Mouse (Mus musculus) cerebellum, adult 9-10 months (tissue): ENCODE results near the gene Shkbp1.

Source experiments
- DNase-seq: peaks from one replicate; pipeline ENCODE4 v3.0.0; 2022

Shkbp1 gene

GRCm38 (mm10) chr7:27364379-27364778, 8.6 kb upstream of the Shkbp1 start:
- no peak for DNase-seq

DNA sequence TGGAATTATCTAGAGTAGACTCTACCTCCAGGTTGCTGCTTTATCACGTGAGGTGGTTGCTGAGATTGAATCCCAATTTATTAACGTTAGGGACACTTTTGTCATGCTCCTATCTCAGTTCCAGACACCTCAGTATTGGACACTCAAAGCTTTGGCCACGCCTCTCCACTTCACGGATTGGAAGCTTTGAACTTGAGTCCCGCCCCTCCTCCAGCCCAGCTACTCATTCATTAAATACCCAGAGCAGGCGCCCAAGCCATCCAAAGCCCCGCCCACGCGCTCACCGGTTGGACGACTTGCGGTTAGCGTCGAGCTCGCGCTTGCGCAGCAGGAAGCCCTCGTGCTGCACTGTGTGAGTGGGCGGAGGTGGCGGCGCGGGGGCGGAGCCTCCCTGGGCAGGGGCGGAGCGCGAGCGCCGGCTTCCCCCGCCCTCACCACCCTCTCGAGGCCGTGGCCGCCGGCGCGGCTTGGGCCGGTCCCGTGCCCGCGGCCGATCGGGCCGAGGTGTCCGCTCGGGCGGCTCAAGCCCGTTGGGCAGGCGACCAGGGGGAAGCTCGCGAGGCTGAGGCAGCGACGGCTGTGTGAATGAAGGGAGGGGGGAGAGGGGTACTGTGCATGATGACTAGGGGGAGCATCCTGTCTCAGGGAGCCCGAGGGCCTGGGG, 5.6 kb upstream of the Shkbp1 start:
- DNase-seq = peak; percentile 98

DNA sequence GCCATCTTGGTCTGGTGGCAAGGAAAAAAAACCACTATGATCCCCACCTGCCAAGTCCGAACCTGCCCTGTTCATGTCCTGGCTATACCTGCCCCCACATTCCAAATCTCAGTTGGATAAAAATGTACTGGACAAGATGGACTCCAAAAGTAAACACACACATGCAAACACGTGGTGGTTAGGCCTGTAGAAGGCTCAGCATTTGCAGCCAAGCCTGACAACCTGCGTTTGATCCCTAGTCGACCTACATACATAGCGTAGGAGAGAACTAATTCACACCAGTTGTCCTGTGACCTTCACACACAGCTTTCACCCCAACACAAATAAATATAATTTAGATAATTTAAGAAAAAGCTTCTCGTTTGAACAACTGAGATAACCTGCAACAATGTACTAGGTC, 4.9 kb upstream of the Shkbp1 start:
- DNase-seq = peak; percentile 41

- no peak for DNase-seq
These were observed 4.0 kb upstream of the Shkbp1 start for GRCm38 (mm10) chr7:27359706-27360358.

DNA sequence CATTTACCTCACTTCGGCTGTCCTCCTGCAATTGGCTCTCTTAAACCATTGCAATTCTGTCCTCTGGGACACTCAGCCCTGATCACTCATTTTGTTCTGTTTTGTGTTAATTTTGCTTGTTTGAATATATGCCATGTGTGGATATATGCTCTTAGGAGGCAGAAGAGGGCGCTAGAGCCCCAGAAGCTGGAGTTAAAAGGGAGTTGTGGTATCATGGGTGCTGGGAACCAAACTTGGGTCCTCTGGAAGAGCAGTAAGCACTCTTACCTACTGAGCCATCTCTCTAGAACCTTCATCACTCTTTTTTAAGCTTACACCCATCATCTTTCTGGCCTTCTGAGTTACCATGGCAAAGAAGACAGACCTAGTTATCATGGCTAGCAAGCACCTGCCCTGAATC, 3.3 kb upstream of the Shkbp1 start:
- no peak for DNase-seq

DNA sequence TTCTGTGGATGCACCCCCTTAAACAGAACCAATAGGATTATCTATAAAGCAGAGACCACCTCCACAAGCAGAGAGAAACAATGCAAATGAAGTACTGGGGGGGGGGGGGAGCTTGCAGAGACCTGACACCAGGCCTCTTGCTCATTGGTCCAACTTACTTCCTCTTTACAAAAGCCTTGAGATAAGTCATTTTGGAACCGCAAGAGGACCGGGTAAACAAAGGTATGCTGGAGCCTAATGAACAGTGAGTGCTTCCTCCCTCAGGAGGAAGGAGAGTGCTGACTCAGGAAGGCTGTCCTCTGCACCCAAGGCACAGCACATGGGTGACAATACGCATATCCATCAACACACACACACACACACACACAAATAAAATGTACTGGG, 1.8 kb upstream of the Shkbp1 start:
- DNase-seq = no peak

DNA sequence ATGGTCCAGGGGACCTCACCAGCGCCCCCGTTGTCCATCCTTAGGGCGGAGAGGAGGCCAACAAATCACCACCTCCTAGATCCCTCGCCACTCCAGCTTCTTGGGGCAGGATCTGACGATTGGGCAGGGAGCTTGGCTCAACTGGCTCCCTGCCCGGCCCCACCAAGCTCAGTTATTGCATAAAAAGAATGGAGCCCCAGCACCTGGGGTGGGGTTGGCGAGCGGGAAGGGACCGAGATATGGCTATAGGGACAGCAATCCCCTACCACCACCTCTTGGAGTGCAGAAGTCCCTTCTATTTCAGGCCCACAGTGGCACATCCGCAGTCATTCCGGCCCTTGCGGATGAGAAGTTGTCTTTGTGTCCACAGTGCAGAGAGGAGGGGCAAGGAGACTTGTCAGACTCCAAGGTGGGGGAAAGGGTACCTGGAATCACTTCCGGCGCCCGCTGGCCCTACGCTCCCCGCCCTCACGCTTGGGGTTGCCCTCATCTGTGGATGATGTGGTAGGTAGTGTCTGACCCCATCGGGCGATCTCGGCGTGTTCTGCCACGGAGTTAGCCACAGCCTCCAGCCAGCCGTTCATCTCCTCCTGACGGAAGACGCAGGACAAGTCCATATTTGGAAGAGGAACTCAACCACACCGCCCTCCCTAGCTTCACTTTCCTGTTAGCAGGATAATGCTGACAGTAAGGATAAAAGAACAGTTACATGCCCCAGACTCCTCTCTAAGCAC, 1.2 kb upstream of the Shkbp1 start, which contains the start of gene Gm20479:
Gene Gm20479 (minus strand): TSS at position 559 of the 734 bp plus-strand sequence.
- no peak for DNase-seq

GRCm38 (mm10) chr7:27356248-27356647, 429 bp upstream of the Shkbp1 start:
- peak; percentile 75 for DNase-seq

- DNase-seq = no peak
These were observed 558 bp downstream of the Shkbp1 start for GRCm38 (mm10) chr7:27355261-27355660.

- DNase-seq = no peak
These were observed 1.0 kb downstream of the Shkbp1 start for GRCm38 (mm10) chr7:27354783-27355182.

DNA sequence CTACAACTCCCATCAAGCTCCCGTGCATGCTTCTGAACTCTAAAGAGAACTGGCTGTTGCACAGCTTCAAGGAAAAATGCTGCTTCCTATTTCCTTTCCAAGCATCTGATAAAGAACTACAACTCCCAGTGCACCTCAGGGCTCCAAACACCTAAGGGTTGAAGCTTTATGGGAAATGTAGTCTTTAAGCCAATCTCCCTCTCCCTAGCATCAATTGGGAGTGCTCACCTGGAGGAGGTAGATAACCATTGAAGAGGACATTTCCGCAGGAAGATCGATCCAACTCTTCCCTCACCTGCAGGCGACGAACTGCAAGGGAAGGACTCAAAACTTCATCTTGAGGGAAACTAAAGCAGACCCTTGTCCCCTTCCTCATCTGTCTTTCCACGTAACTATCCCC, 1.7 kb downstream of the Shkbp1 start:
- peak; percentile 81 for DNase-seq

DNA sequence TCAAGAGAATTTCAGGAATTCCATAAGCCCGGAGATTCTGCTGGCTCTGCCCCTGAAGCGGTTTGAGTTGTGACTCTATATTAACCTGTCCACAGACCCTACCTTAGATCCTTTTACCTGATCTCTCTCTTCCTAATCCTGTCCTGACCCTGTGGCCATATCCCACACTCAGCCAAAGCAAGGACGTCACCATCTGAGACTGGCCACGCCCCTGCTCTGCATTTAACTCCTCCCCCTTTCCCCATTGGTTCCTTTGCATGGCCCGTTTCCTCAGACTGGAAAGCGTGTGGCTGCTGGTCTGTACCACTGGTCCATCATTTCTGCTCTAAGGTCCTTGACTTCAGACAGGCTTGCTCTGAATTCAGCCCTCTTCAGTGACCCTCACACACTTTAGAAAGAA, 10.4 kb downstream of the Shkbp1 start:
- DNase-seq = no peak

GRCm38 (mm10) chr7:27342595-27342994, 13.2 kb downstream of the Shkbp1 start:
- no peak for DNase-seq

DNA sequence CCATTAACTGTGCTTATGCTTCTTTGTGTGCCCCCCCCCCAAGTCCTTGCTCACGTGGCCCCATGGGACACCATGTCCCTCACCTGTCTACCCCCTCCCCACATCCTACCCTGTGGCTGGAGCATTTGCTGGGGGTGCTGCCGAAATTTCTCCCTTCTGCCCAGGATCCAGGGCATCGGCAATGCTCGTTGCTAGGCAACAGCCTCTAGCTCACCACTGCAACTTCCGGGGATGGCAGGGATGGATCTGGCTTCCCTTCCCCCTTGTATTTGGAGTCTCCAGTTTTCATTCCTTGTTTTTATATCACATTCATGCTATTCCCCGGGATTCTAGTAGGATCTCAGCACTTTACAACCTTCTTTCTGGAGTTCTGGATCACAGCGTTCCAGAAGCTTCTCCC, 16.3 kb downstream of the Shkbp1 start:
- no peak for DNase-seq

GRCm38 (mm10) chr7:27339114-27339513, 16.7 kb downstream of the Shkbp1 start:
- DNase-seq = no peak

DNA sequence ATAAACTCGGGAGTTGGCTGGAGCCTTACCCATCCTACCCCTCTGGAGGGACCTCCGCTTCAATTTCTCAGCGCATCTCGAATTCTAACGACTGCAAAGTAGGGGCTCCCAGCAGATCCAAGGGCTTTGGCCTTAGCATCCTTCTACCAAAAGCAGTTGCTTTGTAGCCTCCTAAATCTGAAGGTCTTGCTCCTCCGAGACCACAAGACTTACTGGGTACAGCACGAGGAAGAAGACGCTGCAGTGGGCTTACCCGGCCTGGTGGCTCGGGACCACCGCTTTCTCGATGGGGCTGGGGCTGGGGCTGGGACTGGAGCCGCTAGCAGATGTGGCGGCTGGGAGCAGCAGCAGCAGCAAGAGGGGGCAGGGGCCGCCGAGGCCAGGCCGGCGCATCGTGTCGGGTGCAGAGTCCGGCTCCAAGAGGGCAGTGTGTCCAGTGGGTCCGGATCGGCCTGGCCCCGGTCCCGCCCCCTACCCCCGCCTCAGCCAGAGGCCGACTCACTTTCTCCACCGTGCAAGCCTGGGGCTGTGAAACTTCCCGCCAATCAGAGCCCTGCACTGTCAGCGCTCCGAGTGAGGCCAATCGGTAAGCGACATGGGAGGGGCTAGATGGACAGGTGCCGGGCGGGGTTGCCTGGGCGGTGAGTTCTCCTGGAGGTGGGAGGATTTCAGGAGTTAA, 18.5 kb downstream of the Shkbp1 start, which contains the start of gene Ltbp4:
Gene Ltbp4 (minus strand): TSS at position 518 of the 679 bp plus-strand sequence.
- DNase-seq = no peak

DNA sequence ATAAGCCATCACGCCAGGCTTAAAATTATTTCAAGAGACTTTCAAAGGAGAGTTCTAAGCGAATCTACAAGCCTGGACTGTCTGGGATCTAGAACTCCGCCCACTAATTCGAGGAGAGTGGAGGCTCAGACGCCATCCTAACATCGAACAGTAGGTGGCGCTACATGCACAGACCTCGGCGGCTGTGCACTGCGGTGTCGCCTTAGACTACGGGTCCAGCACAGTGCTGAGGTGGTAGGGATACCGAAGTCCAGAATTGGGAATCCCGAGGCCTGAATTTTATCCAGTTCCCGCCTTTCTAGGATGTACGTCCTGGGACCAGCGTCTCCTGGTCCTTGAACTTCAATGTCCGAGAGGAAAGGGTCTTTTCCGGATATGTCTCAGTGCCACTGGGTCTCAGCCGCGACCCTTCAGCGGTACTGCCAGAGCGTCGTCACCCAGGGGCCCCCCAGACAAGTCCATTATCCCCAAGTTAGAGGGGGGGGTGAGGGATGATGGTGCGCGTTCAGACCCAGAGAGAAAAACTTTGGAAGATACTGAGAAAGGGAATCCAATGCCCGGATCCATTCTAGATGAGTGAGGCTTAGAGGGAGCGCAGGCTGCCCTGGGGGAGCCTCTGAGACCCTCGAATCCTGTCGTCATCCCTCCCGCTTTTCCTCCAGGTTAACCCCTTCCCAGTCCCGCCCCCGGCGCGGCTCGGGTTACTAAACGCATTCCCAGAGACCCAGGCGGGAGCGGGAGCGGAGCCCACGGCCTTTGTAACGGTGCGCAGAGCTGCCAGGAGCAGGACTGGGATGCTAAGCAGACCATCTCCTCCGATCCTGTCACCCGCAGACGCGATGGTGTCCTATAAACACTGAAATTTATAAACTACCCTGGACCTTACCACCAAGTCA, 19.6 kb downstream of the Shkbp1 start:
- peak; percentile 92 for DNase-seq

- no peak for DNase-seq
These were observed 20.7 kb downstream of the Shkbp1 start for GRCm38 (mm10) chr7:27335011-27335720.

GRCm38 (mm10) chr7:27334405-27334911, 21.4 kb downstream of the Shkbp1 start:
- DNase-seq = no peak

DNA sequence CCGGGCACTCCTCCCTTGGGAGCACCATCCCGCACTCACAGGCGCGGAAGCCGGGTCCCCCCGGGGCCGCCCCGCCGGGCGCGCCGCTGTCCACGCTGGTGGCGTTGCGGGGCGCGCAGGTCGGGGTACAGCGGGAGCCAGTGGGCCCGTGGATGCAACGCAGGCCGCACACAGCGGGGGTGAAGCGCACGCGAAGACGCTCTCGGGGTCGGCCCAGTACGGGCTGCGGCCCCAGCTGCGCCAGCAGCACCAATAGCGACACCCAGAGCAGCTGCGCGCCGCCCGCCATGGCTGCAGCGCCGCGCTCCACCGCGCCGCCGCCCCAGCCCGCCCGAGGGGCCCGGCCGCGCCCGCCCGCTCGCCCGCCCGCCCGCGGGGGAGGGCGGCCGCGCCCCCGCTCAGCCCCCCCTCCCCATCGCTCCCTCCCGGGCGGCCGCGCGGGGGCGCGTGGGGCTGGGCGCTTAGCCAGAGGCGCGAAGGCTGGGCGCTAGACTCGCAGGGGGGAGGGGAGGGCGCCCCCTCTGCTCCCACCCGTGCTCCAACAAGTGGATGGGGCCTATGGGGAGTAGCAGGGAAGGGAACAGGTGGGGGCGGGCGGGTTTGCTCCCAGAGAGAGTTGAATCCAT, 22.4 kb downstream of the Shkbp1 start:
- DNase-seq = no peak
